Mouse (Mus musculus) 3T3-L1 (cell line): ENCODE results near the gene Ddx47.

ENCODE experiments used
- DNase-seq: peaks from one replicate; pipeline ENCODE4 v3.0.0-alpha.2; 2015; ENCODE audit warnings: low read depth, low spot score

Gene Ddx47

GRCm38 (mm10) chr6:135006372-135006771 is 5.0 kb upstream of the Ddx47 start:
- DNase-seq: no peak

GRCm38 (mm10) chr6:135011734-135012116 is 313 bp downstream of the Ddx47 start:
- no peak for DNase-seq

- DNase-seq: no peak
These were observed 5.8 kb downstream of the Ddx47 start for GRCm38 (mm10) chr6:135017211-135017610.

GRCm38 (mm10) chr6:135019564-135019963 is 8.2 kb downstream of the Ddx47 start:
- no peak for DNase-seq

GRCm38 (mm10) chr6:135021633-135022032 is 10.2 kb downstream of the Ddx47 start:
- no peak for DNase-seq

GRCm38 (mm10) chr6:135023379-135023778 is 12.0 kb downstream of the Ddx47 start:
- DNase-seq: no peak

- DNase-seq: peak; percentile 47
These were observed 13.5 kb downstream of the Ddx47 start for GRCm38 (mm10) chr6:135024781-135025420.

GRCm38 (mm10) chr6:135026232-135026631 is 14.8 kb downstream of the Ddx47 start:
- peak; percentile 92 for DNase-seq

GRCm38 (mm10) chr6:135026755-135027154 is 15.3 kb downstream of the Ddx47 start:
- peak; percentile 84 for DNase-seq

- DNase-seq: no peak
These were observed 17.8 kb downstream of the Ddx47 start for GRCm38 (mm10) chr6:135029246-135029645.

- DNase-seq: no peak
These were observed 27.3 kb downstream of the Ddx47 start for GRCm38 (mm10) chr6:135038674-135039073.

GRCm38 (mm10) chr6:135040275-135040871 is 29.0 kb downstream of the Ddx47 start:
- no peak for DNase-seq

- no peak for DNase-seq
These were observed 30.5 kb downstream of the Ddx47 start for GRCm38 (mm10) chr6:135041930-135042329.

- DNase-seq: no peak
These were observed 35.9 kb downstream of the Ddx47 start for GRCm38 (mm10) chr6:135047276-135047675.

GRCm38 (mm10) chr6:135048509-135048908 is 37.1 kb downstream of the Ddx47 start:
- DNase-seq: no peak

GRCm38 (mm10) chr6:135048956-135049355 is 37.5 kb downstream of the Ddx47 start:
- DNase-seq: no peak

GRCm38 (mm10) chr6:135053789-135054188 is 42.4 kb downstream of the Ddx47 start:
- DNase-seq: no peak

- DNase-seq: no peak
These were observed 44.5 kb downstream of the Ddx47 start for GRCm38 (mm10) chr6:135055882-135056281.

GRCm38 (mm10) chr6:135060728-135061127 is 49.3 kb downstream of the Ddx47 start:
- DNase-seq: peak; percentile 91

- no peak for DNase-seq
These were observed 53.2 kb downstream of the Ddx47 start for GRCm38 (mm10) chr6:135064621-135065020.

- peak; percentile 80 for DNase-seq
These were observed 54.0 kb downstream of the Ddx47 start, which contains the start of gene Gprc5a for GRCm38 (mm10) chr6:135065236-135065957. TSS of gene Gprc5a (plus strand) at chr6:135065651.

- DNase-seq: peak; percentile 43
These were observed 55.5 kb downstream of the Ddx47 start for GRCm38 (mm10) chr6:135066795-135067445.
